Mouse (Mus musculus): ENCODE results near the gene Rnf157. TPM values are rescaled to one million over a fixed set of nuclear protein-coding genes. Genes with fewer than 3 reads are reported as not detected.
A peak's percentile ranks its signal among the peaks of the same experiment; 100 is the strongest.

The Rnf157 gene
- polyA plus RNA-seq, 1 experiment from 2014 or later: 36.8 TPM

DNA sequence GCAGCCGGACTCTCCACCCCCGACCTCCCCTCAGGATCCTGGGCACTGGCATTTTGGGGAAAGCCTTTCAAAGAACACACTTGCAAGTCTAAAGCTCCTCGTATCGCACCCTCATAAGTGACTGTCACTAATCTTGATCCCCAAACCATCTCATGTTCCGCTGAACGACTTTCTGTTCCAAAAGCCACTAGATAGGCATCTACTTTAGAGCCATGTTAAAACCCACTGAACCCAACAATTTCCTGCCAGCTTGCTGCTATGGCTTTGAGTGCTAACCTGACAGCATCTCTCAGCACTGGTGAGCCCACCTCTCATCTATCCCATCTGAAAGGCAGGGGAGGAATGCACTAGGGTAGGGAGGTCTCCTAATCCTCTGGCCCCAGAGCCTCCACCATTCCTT lies 75.3 kb downstream of the Rnf157 start:
- 82% methylated on average over 6 of the region's 6 CpGs for WGBS
- Histone ChIP-seq H3K4me3 (replicated peaks) (no peak overlapping the region), H3K27ac (no peak overlapping the region), H3K27me3 (peaks cover 26% of the 10 kb centered on the region), H3K9ac (no peak overlapping the region), H3K36me3 (replicated peaks) (peaks cover 20% of the 10 kb centered on the region), H3K9me3 (no peaks in the 10 kb centered on the region), H3K4me1 (peaks cover 47% of the 10 kb centered on the region), H3K4me2 (no peak overlapping the region)
- ATAC-seq (ENCODE audit: low FRiP score): no peak

GRCm38 (mm10) chr11:116337000-116337399 lies 75.8 kb downstream of the Rnf157 start:
- peaks cover 15% of the 10 kb centered on the region for H3K36me3 ChIP-seq (replicated peaks)
- no peak overlapping the region for H3K4me3 ChIP-seq (replicated peaks)
- H3K9ac ChIP-seq: peak overlapping the region; percentile 5; the same call in 1 of the 2 replicates
- H3K9me3 ChIP-seq: no peaks in the 10 kb centered on the region
- H3K27ac ChIP-seq: no peak overlapping the region
- H3K4me1 ChIP-seq: peaks cover 52% of the 10 kb centered on the region
- no peak for ATAC-seq (ENCODE audit: low FRiP score)
- no peak overlapping the region for H3K4me2 ChIP-seq
- WGBS: 68% methylated on average over 12 of the region's 12 CpGs
- peaks cover 28% of the 10 kb centered on the region for H3K27me3 ChIP-seq

DNA sequence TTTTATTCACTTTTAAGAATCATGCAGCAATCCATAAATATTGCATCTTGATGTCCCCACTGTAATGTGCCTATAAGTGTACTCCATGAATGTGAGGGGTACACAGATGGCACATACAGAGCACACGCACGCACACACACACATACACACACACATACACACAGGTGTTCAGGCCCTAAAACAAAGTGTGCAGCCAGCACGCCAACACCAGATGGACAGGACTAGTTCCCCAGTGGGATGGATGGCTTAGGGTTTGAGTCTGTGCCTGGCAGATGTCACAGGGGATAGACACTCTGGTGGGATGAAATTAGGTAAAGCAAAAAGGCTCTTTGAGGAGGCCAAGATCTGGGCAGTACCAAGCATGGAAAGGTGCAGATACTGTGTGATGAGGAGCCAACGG lies 76.4 kb downstream of the Rnf157 start:
- Histone ChIP-seq H3K4me1 (peaks cover 58% of the 10 kb centered on the region), H3K9ac (peak overlapping the region; percentile 66; the same call in 1 of the 2 replicates)

GRCm38 (mm10) chr11:116335244-116336036 lies 77.4 kb downstream of the Rnf157 start, which contains the start of gene Foxj1:
Gene Foxj1 (minus strand): TSS chr11:116335399.
- Histone ChIP-seq H3K4me2 (peak within 1 kb of the TSS; percentile 98), H3K9me3 (no peaks in the 10 kb centered on the region), H3K27me3 (peaks cover 32% of the 10 kb centered on the region), H3K4me1 (peaks cover 66% of the 10 kb centered on the region), H3K27ac (peak within 1 kb of the TSS; percentile 83), H3K9ac (peak within 1 kb of the TSS; percentile 66), H3K36me3 (replicated peaks) (peaks cover 12% of the 10 kb centered on the region; the same call in 1 of the 2 replicates), H3K4me3 (replicated peaks) (peak within 1 kb of the TSS; percentile 51)
- peak; percentile 92 for ATAC-seq (ENCODE audit: low FRiP score)
- under 1% methylated on average over 61 of the region's 61 CpGs for WGBS

More for the DNA sequence above, 76.4 kb downstream of the Rnf157 start:
- H3K27me3 ChIP-seq: peaks cover 30% of the 10 kb centered on the region
- ATAC-seq (ENCODE audit: low FRiP score): no peak
- peaks cover 12% of the 10 kb centered on the region; the same call in 1 of the 2 replicates for H3K36me3 ChIP-seq (replicated peaks)
- 80% methylated on average over 4 of the region's 4 CpGs for WGBS
- H3K4me3 ChIP-seq (replicated peaks): peak overlapping the region; percentile 51
- H3K4me2 ChIP-seq: peak overlapping the region; percentile 98
- peak overlapping the region; percentile 83; the same call in 1 of the 2 replicates for H3K27ac ChIP-seq
- H3K9me3 ChIP-seq: no peaks in the 10 kb centered on the region

- Histone ChIP-seq H3K27me3 (peaks cover 32% of the 10 kb centered on the region), H3K4me2 (peak overlapping the region; percentile 98), H3K9ac (peak overlapping the region; percentile 3; the same call in 1 of the 2 replicates), H3K36me3 (replicated peaks) (peaks cover 12% of the 10 kb centered on the region; the same call in 1 of the 2 replicates), H3K4me1 (peaks cover 77% of the 10 kb centered on the region), H3K4me3 (replicated peaks) (peak overlapping the region; percentile 51), H3K27ac (no peak overlapping the region), H3K9me3 (no peaks in the 10 kb centered on the region)
- ATAC-seq (ENCODE audit: low FRiP score): no peak
- 8% methylated on average over 26 of the region's 26 CpGs for WGBS
These were observed 78.4 kb downstream of the Rnf157 start for GRCm38 (mm10) chr11:116334417-116334782.

- Histone ChIP-seq H3K36me3 (replicated peaks) (peaks cover 12% of the 10 kb centered on the region; the same call in 1 of the 2 replicates), H3K27ac (no peak overlapping the region), H3K4me1 (peaks cover 83% of the 10 kb centered on the region), H3K9me3 (no peaks in the 10 kb centered on the region), H3K9ac (peak overlapping the region; percentile 3; the same call in 1 of the 2 replicates), H3K27me3 (peaks cover 32% of the 10 kb centered on the region), H3K4me3 (replicated peaks) (peak overlapping the region; percentile 51), H3K4me2 (peak overlapping the region; percentile 98)
- no peak for ATAC-seq (ENCODE audit: low FRiP score)
- 27% methylated on average over 31 of the region's 31 CpGs for WGBS
These were observed 79.1 kb downstream of the Rnf157 start for GRCm38 (mm10) chr11:116333526-116334416.

DNA sequence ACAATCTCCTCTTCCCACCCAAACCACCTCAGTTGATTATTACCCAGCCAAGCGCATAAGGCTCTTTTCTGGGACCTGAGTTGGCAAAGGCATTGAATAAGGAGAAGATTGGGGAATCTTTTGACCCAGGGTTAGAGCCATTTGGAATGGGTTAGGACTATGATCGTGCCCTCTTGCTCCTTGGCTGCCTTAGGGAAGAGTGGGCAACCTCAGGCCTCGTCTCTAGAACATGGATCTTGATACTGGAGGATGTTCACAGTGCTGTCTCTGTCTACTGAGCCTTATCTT lies 79.9 kb downstream of the Rnf157 start:
- Histone ChIP-seq H3K9me3 (no peaks in the 10 kb centered on the region), H3K36me3 (replicated peaks) (0 out of 2 replicates have a peak, but pooled peaks cover 3% of the 10 kb centered on the region), H3K9ac (peak overlapping the region; percentile 42; the same call in 1 of the 2 replicates), H3K4me2 (peak overlapping the region; percentile 25), H3K4me3 (replicated peaks) (no peak overlapping the region), H3K27ac (peak overlapping the region; percentile 71), H3K4me1 (peaks cover 86% of the 10 kb centered on the region), H3K27me3 (peaks cover 32% of the 10 kb centered on the region)
- no peak for ATAC-seq (ENCODE audit: low FRiP score)
- 77% methylated on average over 3 of the region's 3 CpGs for WGBS

GRCm38 (mm10) chr11:116332232-116332982 lies 80.4 kb downstream of the Rnf157 start:
- Histone ChIP-seq H3K27me3 (peaks cover 32% of the 10 kb centered on the region), H3K4me3 (replicated peaks) (no peak overlapping the region; the same call in 1 of the 2 replicates), H3K9me3 (no peaks in the 10 kb centered on the region), H3K4me2 (peak overlapping the region; percentile 25), H3K36me3 (replicated peaks) (no peaks in the 10 kb centered on the region), H3K4me1 (peaks cover 86% of the 10 kb centered on the region), H3K9ac (peak overlapping the region; percentile 42), H3K27ac (peak overlapping the region; percentile 71)
- ATAC-seq (ENCODE audit: low FRiP score): peak; percentile 30
- WGBS: 31% methylated on average over 18 of the region's 19 CpGs

GRCm38 (mm10) chr11:116330211-116330518 lies 82.7 kb downstream of the Rnf157 start:
- ATAC-seq (ENCODE audit: low FRiP score): no peak
- H3K9ac ChIP-seq: no peak overlapping the region

GRCm38 (mm10) chr11:116329314-116330210 lies 83.3 kb downstream of the Rnf157 start:
- Histone ChIP-seq H3K4me3 (replicated peaks) (no peak overlapping the region), H3K27ac (peak overlapping the region; percentile 90), H3K27me3 (peaks cover 25% of the 10 kb centered on the region), H3K36me3 (replicated peaks) (no peaks in the 10 kb centered on the region), H3K9me3 (no peaks in the 10 kb centered on the region), H3K4me2 (0 out of 2 replicates have a peak overlapping the region, but pooled peaks have one; percentile 1), H3K4me1 (peaks cover 59% of the 10 kb centered on the region), H3K9ac (peak overlapping the region; percentile 42; the same call in 1 of the 2 replicates)
- WGBS: 32% methylated on average over 18 of the region's 18 CpGs
- peak; percentile 77 for ATAC-seq (ENCODE audit: low FRiP score)

More at GRCm38 (mm10) chr11:116330211-116330518, 82.7 kb downstream of the Rnf157 start:
- H3K36me3 ChIP-seq (replicated peaks): no peaks in the 10 kb centered on the region
- 41% methylated on average over 7 of the region's 7 CpGs for WGBS
- peaks cover 65% of the 10 kb centered on the region for H3K4me1 ChIP-seq
- no peak overlapping the region for H3K4me3 ChIP-seq (replicated peaks)
- H3K4me2 ChIP-seq: no peak overlapping the region
- H3K9me3 ChIP-seq: no peaks in the 10 kb centered on the region
- peaks cover 31% of the 10 kb centered on the region for H3K27me3 ChIP-seq
- H3K27ac ChIP-seq: peak overlapping the region; percentile 90

Measured in forebrain, embryonic 12.5 days (tissue).